Mouse (Mus musculus): ENCODE measurements at regions not wholly inside any gene's neighbourhood (a gene's known extent, or its start where the extent isn't known, plus 50 kb on each side); places are given as distances from the start of the nearest gene placed in this dataset.

- Histone ChIP-seq H3K9ac (replicated peaks; ENCODE audit: low read depth, low read length) (no peak overlapping the region), H3K4me3 (ENCODE audit: low read depth, low read length) (no peak overlapping the region), H3K4me2 (ENCODE audit: low read depth, low read length) (no peak overlapping the region), H3K27me3 (ENCODE audit: control insufficient read depth, insufficient read depth, low read length) (no peaks in the 10 kb centered on the region), H3K36me3 (replicated peaks; ENCODE audit: control insufficient read depth, insufficient read depth, low read length) (no peaks in the 10 kb centered on the region), H3K9me3 (replicated peaks; ENCODE audit: control insufficient read depth, low read length) (no peaks in the 10 kb centered on the region), H3K4me1 (ENCODE audit: control insufficient read depth, insufficient read depth) (no peaks in the 10 kb centered on the region), H3K27ac (ENCODE audit: low read depth) (no peak overlapping the region)
- ATAC-seq (ENCODE audit: insufficient read depth, low read depth) (no peak), DNase-seq (ENCODE audit: low spot score) (no peak)
- TF ChIP-seq CTCF (IDR thresholded peaks at IDR 0.05; ENCODE audit: low read depth) (no peak), EP300 (IDR thresholded peaks at IDR 0.05; ENCODE audit: low read depth) (no peak)
- 72% methylated on average over 4 of the region's 4 CpGs for WGBS
Measured at GRCm38 (mm10) chr19:32952425-32952824, 195.1 kb downstream of the Pten start.

DNA sequence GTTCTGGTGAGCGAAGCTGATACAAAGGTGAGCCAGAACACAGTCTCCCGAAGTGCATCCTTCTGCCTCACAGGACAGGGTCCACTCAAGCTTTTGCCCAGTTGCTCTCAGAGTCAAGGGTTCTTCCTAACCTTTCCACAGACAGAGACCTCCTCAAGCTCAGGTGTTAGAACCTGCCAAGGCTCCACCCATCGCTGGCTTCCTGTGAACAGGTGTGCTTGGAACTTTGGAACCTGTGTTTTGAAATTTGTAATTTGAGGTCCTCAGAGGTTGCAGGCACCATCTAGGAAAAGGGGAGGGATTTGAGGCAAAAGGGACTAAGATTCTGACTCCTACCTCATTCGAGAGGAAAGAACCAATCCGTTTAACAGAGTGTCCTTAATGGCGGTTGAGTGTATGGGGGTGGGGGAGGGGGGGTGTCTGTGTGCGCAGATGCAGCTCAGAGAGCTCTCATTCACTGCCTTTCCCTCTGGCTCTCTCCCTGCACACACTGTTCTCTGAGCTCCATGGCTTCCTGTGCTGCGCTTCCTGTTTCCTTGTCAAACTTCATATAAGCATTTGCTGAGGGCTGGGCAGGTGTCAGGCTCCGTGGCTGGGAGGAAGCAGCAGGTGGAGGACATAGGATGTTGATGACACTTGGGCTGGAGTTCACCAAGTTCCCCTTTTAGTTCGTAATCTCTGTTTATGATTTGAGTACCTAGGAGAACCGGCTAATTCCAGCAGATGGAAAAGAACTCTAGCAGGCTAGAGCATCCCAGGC is 195.8 kb downstream of the Pten start:
- H3K4me2 ChIP-seq (ENCODE audit: low read depth, low read length), result no peak overlapping the region
- 54% methylated on average over 11 of the region's 11 CpGs for WGBS
- H3K9ac ChIP-seq (replicated peaks; ENCODE audit: low read depth, low read length), result no peak overlapping the region
- no peaks in the 10 kb centered on the region for H3K36me3 ChIP-seq (replicated peaks; ENCODE audit: control insufficient read depth, insufficient read depth, low read length)
- H3K4me3 ChIP-seq (ENCODE audit: low read depth, low read length), result no peak overlapping the region
- no peaks in the 10 kb centered on the region for H3K4me1 ChIP-seq (ENCODE audit: control insufficient read depth, insufficient read depth)
- H3K9me3 ChIP-seq (replicated peaks; ENCODE audit: control insufficient read depth, low read length), result no peaks in the 10 kb centered on the region
- DNase-seq (ENCODE audit: low spot score) (no peak), ATAC-seq (ENCODE audit: insufficient read depth, low read depth) (peak; percentile 51)
- H3K27me3 ChIP-seq (ENCODE audit: control insufficient read depth, insufficient read depth, low read length), result no peaks in the 10 kb centered on the region
- 0 out of 2 replicates have a peak overlapping the region, but pooled peaks have one; percentile 2 for H3K27ac ChIP-seq (ENCODE audit: low read depth)
- TF ChIP-seq EP300 (IDR thresholded peaks at IDR 0.05; ENCODE audit: low read depth), result no peak
- TF ChIP-seq CTCF (IDR thresholded peaks at IDR 0.05; ENCODE audit: low read depth), result no peak

DNA sequence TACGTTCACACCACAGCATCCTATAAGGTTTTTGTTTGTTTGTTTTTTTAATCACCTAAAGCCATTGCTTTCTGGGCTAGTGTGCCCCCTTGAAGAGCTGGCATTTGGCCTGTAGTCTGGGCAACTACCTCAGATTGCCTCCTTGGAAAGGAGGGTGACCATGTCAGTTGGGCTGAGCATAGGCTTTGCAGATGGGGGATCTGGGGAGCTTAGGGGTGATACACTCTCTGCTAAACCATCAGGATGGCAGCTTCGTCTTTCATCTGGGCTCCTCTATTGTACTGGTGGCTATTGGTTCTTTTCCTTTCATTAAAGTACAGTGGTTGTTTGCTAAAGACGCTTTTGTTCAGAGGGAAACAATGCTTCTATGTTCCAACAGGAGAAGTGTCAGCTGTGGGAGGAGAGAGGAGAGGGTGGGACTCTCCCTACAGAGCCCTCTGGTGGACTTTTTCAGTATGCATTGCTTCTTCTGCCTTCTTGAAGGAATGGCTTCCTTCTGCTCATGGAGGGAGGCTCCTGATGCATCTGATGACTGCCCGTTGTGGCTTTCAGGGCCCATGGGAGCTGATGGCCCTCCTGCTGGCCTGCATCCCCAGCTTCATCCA is 196.8 kb downstream of the Pten start:
- H3K9me3 ChIP-seq (replicated peaks; ENCODE audit: control insufficient read depth, low read length), result no peaks in the 10 kb centered on the region
- DNase-seq (ENCODE audit: low spot score) (peak; percentile 55), ATAC-seq (ENCODE audit: insufficient read depth, low read depth) (no peak)
- H3K4me3 ChIP-seq (ENCODE audit: low read depth, low read length), result no peak overlapping the region
- WGBS, result 37% methylated on average over 4 of the region's 4 CpGs
- no peaks in the 10 kb centered on the region for H3K27me3 ChIP-seq (ENCODE audit: control insufficient read depth, insufficient read depth, low read length)
- no peak overlapping the region for H3K4me2 ChIP-seq (ENCODE audit: low read depth, low read length)
- no peak overlapping the region for H3K9ac ChIP-seq (replicated peaks; ENCODE audit: low read depth, low read length)
- TF ChIP-seq CTCF (IDR thresholded peaks at IDR 0.05; ENCODE audit: low read depth) (peak; percentile 70), EP300 (IDR thresholded peaks at IDR 0.05; ENCODE audit: low read depth) (no peak)
- 0 out of 2 replicates have a peak overlapping the region, but pooled peaks have one; percentile 25 for H3K27ac ChIP-seq (ENCODE audit: low read depth)
- no peaks in the 10 kb centered on the region for H3K4me1 ChIP-seq (ENCODE audit: control insufficient read depth, insufficient read depth)
- H3K36me3 ChIP-seq (replicated peaks; ENCODE audit: control insufficient read depth, insufficient read depth, low read length), result no peaks in the 10 kb centered on the region

DNA sequence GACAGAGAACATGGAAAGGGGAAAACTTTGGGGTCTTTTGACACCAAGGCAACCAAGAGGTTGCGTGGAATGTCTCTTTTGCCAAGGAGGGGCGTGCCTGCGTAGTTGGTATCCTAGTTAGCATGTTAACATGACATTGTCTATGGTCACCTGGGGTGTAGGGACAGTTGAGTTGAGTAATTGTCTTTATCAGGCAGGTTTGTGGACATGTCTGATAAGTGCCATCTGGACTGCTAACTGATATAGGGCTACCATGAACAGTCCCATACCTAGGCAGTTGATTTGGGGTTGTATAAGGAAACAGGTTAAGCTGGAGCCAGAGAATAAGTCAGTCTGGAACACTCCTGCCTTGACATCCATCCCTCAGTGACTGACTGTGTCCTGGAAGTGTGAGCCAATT is 197.6 kb downstream of the Pten start:
- Histone ChIP-seq H3K27me3 (ENCODE audit: control insufficient read depth, insufficient read depth, low read length) (no peaks in the 10 kb centered on the region), H3K9ac (replicated peaks; ENCODE audit: low read depth, low read length) (no peak overlapping the region), H3K4me3 (ENCODE audit: low read depth, low read length) (no peak overlapping the region), H3K4me2 (ENCODE audit: low read depth, low read length) (no peak overlapping the region), H3K4me1 (ENCODE audit: control insufficient read depth, insufficient read depth) (no peaks in the 10 kb centered on the region), H3K9me3 (replicated peaks; ENCODE audit: control insufficient read depth, low read length) (no peaks in the 10 kb centered on the region), H3K36me3 (replicated peaks; ENCODE audit: control insufficient read depth, insufficient read depth, low read length) (no peaks in the 10 kb centered on the region), H3K27ac (ENCODE audit: low read depth) (no peak overlapping the region)
- 95% methylated on average over 3 of the region's 3 CpGs for WGBS
- DNase-seq (ENCODE audit: low spot score), result no peak
- ATAC-seq (ENCODE audit: insufficient read depth, low read depth), result no peak
- TF ChIP-seq CTCF (IDR thresholded peaks at IDR 0.05; ENCODE audit: low read depth) (no peak), EP300 (IDR thresholded peaks at IDR 0.05; ENCODE audit: low read depth) (no peak)

DNA sequence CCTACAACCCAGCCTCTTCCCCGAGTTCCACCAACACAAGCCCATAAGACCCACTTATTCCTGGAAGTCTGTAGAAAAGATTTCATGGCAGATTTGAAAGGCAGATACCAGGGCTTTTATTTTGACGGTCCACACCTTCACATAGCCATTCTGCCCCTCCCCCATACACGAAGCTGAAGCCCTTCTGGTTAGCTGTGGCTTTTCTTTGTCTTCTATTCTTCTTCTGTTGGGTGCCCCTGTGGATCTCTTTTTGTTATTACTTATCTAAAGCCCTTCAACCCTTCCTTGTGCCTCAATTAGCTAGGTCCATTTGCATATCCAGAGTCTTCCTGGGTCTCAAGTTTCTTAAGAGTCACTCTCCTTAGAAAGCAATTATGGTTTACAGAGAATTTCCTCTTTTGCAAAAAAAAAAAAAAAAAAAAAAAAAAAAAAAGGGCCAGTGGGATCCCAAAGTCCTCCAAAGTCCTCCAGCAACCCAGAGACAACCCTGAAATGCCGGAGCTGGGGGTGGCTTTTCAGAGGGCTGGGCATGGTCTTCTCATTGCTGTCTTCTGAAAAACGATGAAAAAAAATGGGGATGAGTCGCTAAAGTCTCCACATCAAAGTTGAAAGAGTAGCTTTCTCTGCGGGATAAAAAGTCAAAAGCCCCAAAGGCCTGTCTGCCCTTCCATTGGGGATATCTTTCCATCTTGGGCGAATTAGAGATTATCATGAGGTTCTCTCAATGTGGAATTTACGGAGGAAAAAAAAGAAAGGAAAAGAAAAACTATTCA is 199.0 kb downstream of the Pten start:
- no peaks in the 10 kb centered on the region for H3K27me3 ChIP-seq (ENCODE audit: control insufficient read depth, insufficient read depth, low read length)
- peak overlapping the region; percentile 67 for H3K4me2 ChIP-seq (ENCODE audit: low read depth, low read length)
- H3K36me3 ChIP-seq (replicated peaks; ENCODE audit: control insufficient read depth, insufficient read depth, low read length), result no peaks in the 10 kb centered on the region
- H3K4me1 ChIP-seq (ENCODE audit: control insufficient read depth, insufficient read depth), result no peaks in the 10 kb centered on the region
- H3K27ac ChIP-seq (ENCODE audit: low read depth), result no peak overlapping the region
- peak overlapping the region; percentile 44 for H3K4me3 ChIP-seq (ENCODE audit: low read depth, low read length)
- H3K9me3 ChIP-seq (replicated peaks; ENCODE audit: control insufficient read depth, low read length), result no peaks in the 10 kb centered on the region
- peak overlapping the region; percentile 25 for H3K9ac ChIP-seq (replicated peaks; ENCODE audit: low read depth, low read length)
- DNase-seq (ENCODE audit: low spot score) (no peak), ATAC-seq (ENCODE audit: insufficient read depth, low read depth) (no peak)
- 11% methylated on average over 9 of the region's 9 CpGs for WGBS
- no peak for TF ChIP-seq CTCF (IDR thresholded peaks at IDR 0.05; ENCODE audit: low read depth)
- no peak for TF ChIP-seq EP300 (IDR thresholded peaks at IDR 0.05; ENCODE audit: low read depth)
